Mouse (Mus musculus): Measurements from ENCODE around the gene Ccr5.
"Not testable (repeated sequence)": the region's sequence is repeated elsewhere in the genome, so short reads cannot be mapped to it uniquely, and the experiment has no call there.

Ccr5 gene

GRCm38 (mm10) chr9:124121387-124122184, at the start of gene Ccr5:
Gene Ccr5, plus strand, starts transcription at chr9:124121543.
- no peak for DNase-seq

DNA sequence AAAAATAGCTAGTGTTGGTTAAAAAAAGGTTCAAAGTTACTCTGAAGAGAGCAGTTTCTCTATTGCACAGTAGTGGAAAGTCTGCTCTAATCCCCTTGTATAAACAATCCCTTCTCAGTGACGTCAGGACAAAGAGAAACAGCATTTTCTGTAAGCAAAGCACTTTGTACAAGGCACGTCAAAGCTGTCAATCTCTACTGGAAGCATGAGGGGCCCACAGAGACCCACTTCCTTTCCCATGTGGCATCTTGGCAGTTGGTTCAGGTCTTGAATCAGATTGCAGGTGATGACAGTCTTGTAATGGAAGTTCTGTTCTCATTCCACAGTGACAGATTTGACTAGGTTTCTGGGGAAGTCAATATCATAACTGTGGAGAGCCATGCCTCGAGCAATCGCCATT, 41.5 kb upstream of the Ccr5 start:
- DNase-seq = no peak

DNA sequence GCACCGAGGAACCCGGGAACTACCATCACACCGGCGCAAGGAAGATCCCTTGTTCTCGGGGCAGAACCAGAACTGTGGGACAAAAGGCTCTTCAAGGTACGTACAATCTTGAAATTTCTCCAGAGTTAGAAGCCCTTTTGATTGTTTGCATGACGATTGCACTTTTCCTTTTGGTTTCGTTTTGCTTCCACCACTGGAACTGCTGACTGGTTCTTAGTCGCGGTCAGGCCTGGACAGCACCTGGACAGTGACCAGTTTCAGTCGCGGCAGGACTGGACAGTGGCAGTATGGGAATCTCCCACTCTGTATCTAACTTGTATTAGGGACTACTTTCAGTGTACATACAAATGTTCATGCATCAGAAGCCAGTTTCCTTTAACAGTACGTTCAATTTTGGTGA, 40.9 kb upstream of the Ccr5 start:
- not testable (repeated sequence) for DNase-seq

GRCm38 (mm10) chr9:124090441-124090840, 30.9 kb upstream of the Ccr5 start:
- no peak for DNase-seq

- no peak for DNase-seq
Measured at GRCm38 (mm10) chr9:124099127-124099526, 22.2 kb upstream of the Ccr5 start.

- no peak for DNase-seq
Measured at GRCm38 (mm10) chr9:124100357-124100756, 21.0 kb upstream of the Ccr5 start.

DNA sequence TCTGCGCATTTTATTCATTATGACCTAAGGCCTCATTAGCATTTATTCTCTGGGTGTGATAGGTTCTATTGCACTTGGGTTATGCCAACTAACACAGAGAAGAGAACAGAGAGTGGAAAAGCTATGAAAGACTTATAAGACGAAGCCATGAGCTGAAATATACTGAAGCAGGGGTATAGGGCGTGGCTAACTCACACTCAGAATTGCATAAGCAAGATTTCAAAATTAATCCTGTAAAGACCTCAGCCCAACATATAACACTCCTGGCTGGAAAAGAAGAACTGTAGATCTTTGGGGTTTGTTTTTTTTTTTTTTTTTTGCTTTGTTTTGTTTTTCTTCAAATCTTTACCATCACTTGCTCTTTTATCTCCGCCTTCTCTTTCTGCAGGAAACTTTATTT, 19.6 kb upstream of the Ccr5 start, which contains the start of gene Ccr2:
TSS of gene Ccr2 (plus strand) at position 228 of the 400 bp plus-strand sequence.
- DNase-seq = no peak

GRCm38 (mm10) chr9:124103199-124103598, 18.1 kb upstream of the Ccr5 start:
- no peak for DNase-seq

DNA sequence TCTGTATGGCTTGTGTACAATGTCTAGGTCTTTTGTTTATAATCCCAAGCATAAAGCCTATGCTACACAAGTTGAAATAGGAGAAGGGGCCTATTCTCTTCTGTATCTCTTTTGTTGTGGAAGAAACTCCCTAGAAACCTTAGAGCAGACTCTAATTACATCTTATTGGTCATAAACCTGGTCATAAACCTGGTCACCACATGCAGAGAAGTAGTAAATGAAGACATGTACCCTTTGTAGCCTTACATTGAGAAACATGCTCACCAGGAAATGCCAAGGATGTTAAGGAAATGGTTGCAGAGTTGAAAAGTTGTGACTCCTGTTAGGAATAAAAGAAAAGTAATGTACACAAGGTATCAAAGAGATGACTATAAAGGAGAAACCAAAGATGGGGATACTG, 16.1 kb upstream of the Ccr5 start:
- no peak for DNase-seq

- no peak for DNase-seq
Measured at GRCm38 (mm10) chr9:124107232-124107631, 14.1 kb upstream of the Ccr5 start.

DNA sequence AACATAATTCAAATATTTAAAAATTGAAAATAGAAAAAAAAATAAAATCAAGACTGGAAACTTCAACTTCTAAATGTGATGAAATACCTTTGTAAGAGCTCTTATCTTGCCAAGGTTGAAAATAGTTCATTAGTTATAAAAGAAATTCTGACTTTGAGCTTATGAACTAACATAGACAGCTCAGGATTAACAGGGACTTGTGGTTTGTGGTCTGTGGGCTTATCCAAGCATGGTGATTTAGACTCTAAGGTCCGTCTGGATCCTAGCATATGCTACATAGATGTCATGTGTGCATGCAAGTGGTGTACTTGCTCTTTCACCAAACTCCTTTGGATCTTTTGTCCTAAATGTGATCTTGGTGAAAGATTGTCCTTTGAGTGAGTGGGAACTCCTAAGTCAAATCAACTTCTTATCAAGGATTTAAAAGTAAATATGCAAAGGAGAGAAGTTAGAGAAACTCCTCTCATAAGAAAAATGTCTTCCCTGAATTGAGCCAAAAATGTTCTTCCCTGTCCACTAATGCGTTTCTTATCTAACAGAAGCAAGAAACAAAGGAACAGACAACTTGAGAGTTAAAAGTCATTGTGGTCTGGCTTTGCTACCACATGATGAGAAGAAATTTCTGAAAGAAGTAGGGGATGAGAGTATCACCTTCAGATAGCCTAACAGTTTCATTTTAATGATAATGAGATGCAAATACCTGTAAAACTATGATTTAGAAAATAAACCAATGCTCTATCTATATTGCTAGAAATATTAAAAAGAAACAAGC, 12.8 kb upstream of the Ccr5 start:
- no peak for DNase-seq

- DNase-seq = no peak
Measured at GRCm38 (mm10) chr9:124111997-124112396, 9.3 kb upstream of the Ccr5 start.

DNA sequence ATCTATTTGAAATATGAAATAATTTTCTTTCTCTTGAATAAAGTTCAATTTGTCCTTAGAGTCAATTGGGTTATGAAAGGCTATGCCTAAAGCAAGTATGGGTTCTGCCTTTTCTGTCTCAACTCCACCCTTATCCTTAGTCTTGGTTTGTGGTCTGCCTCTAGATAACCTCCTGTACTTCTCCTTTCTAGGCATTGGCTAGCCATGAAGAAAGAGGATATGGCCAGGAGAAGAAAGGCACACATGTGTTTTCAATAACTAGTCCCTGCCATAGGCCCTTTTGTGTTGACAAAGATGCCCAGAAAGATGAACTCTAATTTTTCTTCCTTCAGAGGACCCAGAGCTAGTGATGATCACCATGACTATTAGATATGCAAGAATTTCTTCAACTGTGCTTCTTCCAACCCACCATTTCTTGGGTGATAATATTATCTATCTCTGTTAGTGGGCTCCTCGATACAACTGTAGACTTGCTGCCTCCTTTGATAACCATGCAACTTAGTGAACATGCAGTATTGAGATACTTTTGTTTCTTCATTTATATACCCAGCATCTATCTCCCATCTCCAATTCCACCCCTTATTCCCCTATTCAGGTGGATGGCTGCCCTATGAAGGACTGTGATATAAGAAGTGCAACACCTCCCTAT, 8.6 kb upstream of the Ccr5 start:
- no peak for DNase-seq

DNA sequence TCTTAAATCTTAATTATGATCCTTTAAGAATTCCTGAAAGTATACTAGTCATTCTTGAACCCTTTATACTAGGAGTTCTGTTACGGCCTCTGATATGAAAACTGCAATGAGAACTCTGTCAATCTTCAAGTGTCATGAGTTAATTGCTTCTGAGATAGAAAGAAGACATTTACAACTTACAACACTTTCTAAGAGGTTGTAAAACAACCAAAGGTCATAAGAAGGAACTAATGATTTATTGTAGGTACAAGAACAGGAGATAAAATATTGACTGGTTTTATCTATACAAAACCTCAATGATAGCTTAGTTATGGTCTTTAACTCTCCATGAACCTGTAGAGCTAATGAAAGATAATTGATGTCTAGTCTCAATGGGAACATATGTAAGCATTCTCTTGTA, 7.6 kb upstream of the Ccr5 start:
- DNase-seq = no peak

GRCm38 (mm10) chr9:124118489-124118888, 2.9 kb upstream of the Ccr5 start:
- no peak for DNase-seq

DNA sequence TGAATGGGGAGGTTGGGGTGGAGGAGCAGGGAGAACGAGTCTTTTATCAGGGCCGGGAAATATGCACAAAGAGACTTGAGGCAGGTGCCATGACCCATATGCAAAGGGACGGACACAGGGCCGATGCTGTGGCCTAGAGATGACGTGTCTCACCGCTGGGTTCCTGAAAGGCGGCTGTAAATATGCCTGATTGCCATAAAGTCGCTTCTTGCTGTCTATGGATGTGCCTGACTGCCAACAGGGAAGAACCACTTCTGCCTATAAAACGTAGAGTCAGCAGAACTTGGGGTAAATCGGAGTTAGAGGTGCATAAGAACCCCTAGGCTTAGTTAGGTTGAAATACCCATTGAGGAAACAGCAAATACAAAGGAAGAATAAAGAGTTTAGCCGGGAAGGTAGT, 4.2 kb downstream of the Ccr5 start:
- no peak for DNase-seq

DNA sequence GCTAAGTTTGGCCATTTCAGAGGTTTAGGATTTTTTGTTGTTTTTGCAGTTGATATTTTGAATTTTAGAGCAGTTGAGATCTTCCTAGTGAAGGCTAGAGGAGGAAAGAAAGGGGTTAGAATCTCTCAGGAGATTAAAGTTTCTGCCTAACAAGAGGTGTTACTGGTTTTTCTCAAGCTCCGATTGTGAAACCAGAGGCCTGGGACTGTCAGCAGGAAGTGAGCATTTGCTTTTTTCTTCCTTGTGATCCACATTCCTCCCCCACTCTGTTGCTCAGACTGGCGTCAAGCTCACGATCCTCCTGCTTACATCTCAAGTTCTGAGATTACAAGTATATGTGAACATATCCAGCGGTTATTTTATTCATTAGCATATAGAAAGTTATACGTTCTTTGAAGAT, 5.0 kb downstream of the Ccr5 start:
- no peak for DNase-seq

DNA sequence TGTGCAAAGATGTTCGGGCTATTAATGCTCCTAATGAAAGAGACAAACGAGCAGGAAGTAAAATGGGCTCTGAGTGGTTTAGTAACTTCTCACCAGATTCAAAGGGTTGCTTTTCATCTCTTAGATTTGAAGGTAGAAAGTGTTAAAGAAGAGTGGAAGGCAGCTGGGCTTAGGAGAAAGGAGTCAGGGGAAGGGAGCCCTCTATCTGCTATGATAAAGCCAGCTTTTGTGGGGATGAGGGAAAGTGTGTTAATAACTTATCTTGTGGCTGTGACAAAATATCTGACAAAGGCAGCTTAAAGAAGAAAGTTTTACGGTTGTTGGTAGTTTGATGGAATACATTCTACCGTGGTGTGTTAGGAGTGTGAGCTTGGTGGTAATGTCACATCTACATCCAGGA, 6.1 kb downstream of the Ccr5 start:
- no peak for DNase-seq

DNA sequence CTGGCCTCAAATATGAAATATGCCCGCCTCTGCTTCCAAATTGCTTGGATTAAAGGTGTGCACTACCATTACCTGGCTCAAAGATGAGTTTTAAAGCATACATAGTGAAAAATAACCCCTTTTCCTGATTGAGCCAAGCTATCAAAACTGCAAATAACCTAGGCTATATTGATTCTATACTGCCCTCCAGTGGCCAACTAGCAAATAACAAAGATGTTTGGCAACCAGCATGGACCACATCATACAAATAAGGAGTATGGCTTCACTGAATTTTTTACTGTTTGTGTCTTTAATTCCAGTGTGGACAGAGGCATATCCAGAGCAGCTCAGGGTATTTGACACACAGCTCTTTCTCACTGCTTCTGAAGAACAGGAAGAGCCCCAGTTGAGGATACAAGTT, 7.0 kb downstream of the Ccr5 start:
- peak; percentile 7 to 24 for DNase-seq

GRCm38 (mm10) chr9:124132899-124133298, 11.6 kb downstream of the Ccr5 start:
- DNase-seq = not testable (repeated sequence)

- DNase-seq = not testable (repeated sequence)
Measured at GRCm38 (mm10) chr9:124134919-124135318, 13.6 kb downstream of the Ccr5 start.

- DNase-seq = no peak
Measured at GRCm38 (mm10) chr9:124137619-124138018, 16.3 kb downstream of the Ccr5 start.

GRCm38 (mm10) chr9:124138055-124138775, 16.9 kb downstream of the Ccr5 start:
- DNase-seq = no peak
